ENCODE assay signal across 17 mouse cellular contexts in the genomic region with DNA sequence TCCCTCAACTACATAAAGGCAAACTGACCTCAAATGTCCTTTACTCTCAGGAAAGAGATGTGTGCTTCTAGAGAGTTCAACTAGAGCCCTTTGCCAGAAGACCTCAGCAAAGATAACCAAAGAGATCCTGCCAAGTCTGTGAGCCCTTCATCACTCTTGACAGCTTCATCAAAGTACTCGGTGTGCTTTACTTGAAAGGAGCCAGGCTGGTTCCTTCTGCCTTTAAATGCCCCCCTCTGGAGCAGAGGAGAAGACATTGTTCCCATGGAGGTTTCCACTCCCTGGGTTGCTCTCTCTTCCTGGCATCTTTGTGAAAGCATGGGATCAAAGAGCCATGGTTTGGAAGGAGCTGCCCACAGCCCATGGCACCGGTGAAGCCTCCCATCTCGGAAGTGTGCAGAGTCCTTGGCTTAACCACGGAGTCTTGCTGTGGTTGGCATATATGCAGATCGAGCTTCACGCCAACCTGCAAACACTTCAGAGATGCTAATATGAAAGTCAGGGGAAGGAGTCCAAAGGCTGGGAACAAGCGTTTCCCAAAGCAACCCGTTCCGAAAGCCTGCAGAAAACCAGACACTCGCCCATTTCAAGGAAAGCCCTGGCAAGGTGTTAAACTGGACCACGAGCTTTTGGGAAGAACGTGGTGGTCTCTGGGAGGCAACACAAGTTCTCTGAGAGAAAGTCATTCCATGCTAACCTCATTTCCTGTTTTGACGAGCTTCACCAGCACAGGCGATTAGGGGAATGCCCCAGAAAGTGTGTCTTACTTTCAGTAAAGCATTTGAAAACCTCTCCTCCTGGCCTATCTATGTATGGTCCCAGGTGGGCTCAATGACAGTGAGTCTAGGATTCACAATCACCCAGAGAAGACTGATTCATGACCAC.
A peak's percentile ranks its signal among the peaks of the same experiment; 100 is the strongest.
DNase-seq lines count a peak whose midpoint lies in the region; ATAC-seq lines count a peak whose summit lies in the region.
"Had no signal": no experiment of that assay in that cellular context is flagged by ENCODE, and none has a peak within 500 bp of the region (broad histone marks: within the 10 kb centered on the region; RNA-seq: fewer than 3 reads in every experiment).

No protein-coding gene starts in this region.

- H3K9me3 ChIP-seq in megakaryocyte, embryonic 14.5 days: no peaks in the 10 kb centered on the region
- no peaks in the 10 kb centered on the region for H3K9me3 ChIP-seq in kidney, embryonic 15.5 days (replicated peaks)
- H3K9me3 ChIP-seq: embryonic facial prominence, embryonic 13.5 days; hindbrain, embryonic 15.5 days; limb, embryonic 13.5 days had no signal

- H3K4me1 ChIP-seq in megakaryocyte, embryonic 14.5 days: peaks cover 86% of the 10 kb centered on the region
- H3K4me1 ChIP-seq in kidney, embryonic 15.5 days: peaks cover 27% of the 10 kb centered on the region
- H3K4me1 ChIP-seq: hindbrain, embryonic 15.5 days had no signal

- peak; percentile 44 for DNase-seq in adrenal gland, adult 2 months
- no peak for DNase-seq in adrenal gland, postnatal 25 days
- DNase-seq in brain, adult 2 months (ENCODE audit: low read depth, low spot score): peak; percentile 42
- DNase-seq in naive thymus-derived CD4-positive, alpha-beta T cell, adult 2 months (ENCODE audit: low read depth): peak; percentile 64
- DNase-seq in urinary bladder, postnatal 25 days (ENCODE audit: low spot score): no peak
- DNase-seq: gastrocnemius, postnatal 25 days; layer of hippocampus, postnatal 36 days; lung, adult 2 months; midbrain, embryonic 14.5 days; right cerebral cortex, postnatal 14 days had no signal

- H3K27me3 ChIP-seq in megakaryocyte, embryonic 14.5 days (replicated peaks): no peaks in the 10 kb centered on the region
- H3K27me3 ChIP-seq in kidney, embryonic 15.5 days: no peaks in the 10 kb centered on the region; the same call in 1 of the 2 replicates
- H3K27me3 ChIP-seq: embryonic facial prominence, embryonic 13.5 days; hindbrain, embryonic 15.5 days; limb, embryonic 13.5 days had no signal

- 84% methylated on average over 14 of the region's 14 CpGs for WGBS in kidney, embryonic 15.5 days

- H3K27ac ChIP-seq in kidney, embryonic 15.5 days: no peak overlapping the region
- H3K27ac ChIP-seq: embryonic facial prominence, embryonic 13.5 days; hindbrain, embryonic 15.5 days; limb, embryonic 13.5 days had no signal

- H3K9ac ChIP-seq in kidney, embryonic 15.5 days: no peak overlapping the region
- H3K9ac ChIP-seq: embryonic facial prominence, embryonic 13.5 days; hindbrain, embryonic 15.5 days; limb, embryonic 13.5 days had no signal

- H3K4me3 ChIP-seq in megakaryocyte, embryonic 14.5 days (replicated peaks): peak overlapping the region; percentile 5
- H3K4me3 ChIP-seq in kidney, embryonic 15.5 days (replicated peaks): no peak overlapping the region
- H3K4me3 ChIP-seq: embryonic facial prominence, embryonic 13.5 days; hindbrain, embryonic 15.5 days; limb, embryonic 13.5 days had no signal

- peaks cover 13% of the 10 kb centered on the region for H3K36me3 ChIP-seq in megakaryocyte, embryonic 14.5 days (replicated peaks; ENCODE audit: low read length)
- no peaks in the 10 kb centered on the region for H3K36me3 ChIP-seq in kidney, embryonic 15.5 days
- H3K36me3 ChIP-seq: embryonic facial prominence, embryonic 13.5 days; hindbrain, embryonic 15.5 days; limb, embryonic 13.5 days had no signal

- ATAC-seq in megakaryocyte, adult 5-6 weeks (ENCODE audit: poor library complexity, severe bottlenecking): no peak
- ATAC-seq in kidney, embryonic 15.5 days (replicated peaks; ENCODE audit: low FRiP score): no peak
- ATAC-seq: forebrain, embryonic 14.5 days had no signal

- no peak overlapping the region for H3K4me2 ChIP-seq in kidney, embryonic 15.5 days
- H3K4me2 ChIP-seq: embryonic facial prominence, embryonic 13.5 days; hindbrain, embryonic 15.5 days; limb, embryonic 13.5 days had no signal

Comparison
In these comparisons a context has a peak if more than half of its experiments do, and no peak if none do; other contexts are left out.
1. DNase-seq: peak in adrenal gland, adult 2 months (single experiment), brain, adult 2 months (single experiment) and naive thymus-derived CD4-positive, alpha-beta T cell, adult 2 months (single experiment); none in adrenal gland, postnatal 25 days (single experiment) and urinary bladder, postnatal 25 days (single experiment).